Mouse (Mus musculus) liver, adult 2 months (tissue): Measurements from ENCODE around the gene Ces5a. TPM values are rescaled to one million over a fixed set of nuclear protein-coding genes. Genes with fewer than 3 reads are reported as not detected.
A peak's percentile ranks its signal among the peaks of the same experiment; 100 is the strongest.

Experiments used
- DNase-seq: peaks from one replicate; pipeline ENCODE4 v3.0.0-alpha.2; 2011; ENCODE audit warnings: low read depth, low spot score; ENCODE audit errors: extremely low read depth
- H3K27ac ChIP-seq: fragments of 200-500 bp; replicated peaks from 2 replicates; pipeline ENCODE4 v1.5.1; 2012; ENCODE audit warnings: low read depth, mild to moderate bottlenecking, control low read depth, inconsistent platforms, low read length; ENCODE audit not compliant: insufficient read depth
- H3K27me3 ChIP-seq: fragments of 200-500 bp; 2 replicates; pipeline ENCODE4 v1.6.1; 2012; ENCODE audit warnings: mild to moderate bottlenecking, moderate library complexity, low read length, inconsistent platforms; ENCODE audit not compliant: control insufficient read depth, insufficient read depth
- H3K36me3 ChIP-seq: fragments of 200-500 bp; 2 replicates; pipeline ENCODE4 v1.6.1; 2012; ENCODE audit warnings: low read length, inconsistent platforms; ENCODE audit not compliant: control insufficient read depth, insufficient read depth
- H3K4me1 ChIP-seq: fragments of 200-500 bp; 2 replicates; pipeline ENCODE4 v1.6.1; 2011; ENCODE audit warnings: low read length; ENCODE audit not compliant: control insufficient read depth, insufficient read depth
- H3K4me3 ChIP-seq: fragments of 200-500 bp; 2 replicates; pipeline ENCODE4 v1.5.1; 2011; ENCODE audit warnings: low read depth, mild to moderate bottlenecking, control low read depth, low read length, moderate library complexity; ENCODE audit not compliant: insufficient read depth
- H3K79me2 ChIP-seq: fragments of 200-500 bp; 2 replicates; pipeline ENCODE4 v1.6.1; 2012; ENCODE audit warnings: inconsistent platforms, mild to moderate bottlenecking, low read length, moderate library complexity; ENCODE audit not compliant: control insufficient read depth, insufficient read depth
- H3K9ac ChIP-seq: fragments of 200-500 bp; 2 replicates; pipeline ENCODE4 v1.6.1; 2012; ENCODE audit warnings: low read depth, mild to moderate bottlenecking, control low read depth, inconsistent platforms, low read length
- CTCF ChIP-seq: fragments of 200-500 bp; IDR thresholded peaks from 2 replicates; pipeline ENCODE4 v1.5.1; 2011; ENCODE audit warnings: low read depth, low read length, control low read depth
- POLR2A ChIP-seq: fragments of 200-500 bp; IDR thresholded peaks from 2 replicates; pipeline ENCODE4 v1.6.1; 2011; ENCODE audit warnings: low read length, control low read depth; ENCODE audit not compliant: insufficient read depth; ENCODE audit errors: extremely low read depth
- WGBS: fragments of 180-500 bp; shearing (Covaris S2); methylation state at CpG from one replicate; pipeline ENCODE4 v1.1.7; 2018; 5-methylcytosine and 5-hydroxymethylcytosine counted together
- polyA plus RNA-seq: library from polyadenylated mRNA; depleted of rRNA; stranded (reverse); fragments of >200 nt; gene quantifications from 2 replicates; pipeline ENCODE4 v1.2.3, GENCODE M21; 2012
- total RNA-seq: library from RNA; depleted of rRNA; stranded (reverse); fragments of >200 nt; gene quantifications from 2 replicates; pipeline ENCODE4 v1.2.3, GENCODE M21; 2014

Gene Ces5a
- total and polyA plus RNA-seq, 2 experiments = not detected

DNA sequence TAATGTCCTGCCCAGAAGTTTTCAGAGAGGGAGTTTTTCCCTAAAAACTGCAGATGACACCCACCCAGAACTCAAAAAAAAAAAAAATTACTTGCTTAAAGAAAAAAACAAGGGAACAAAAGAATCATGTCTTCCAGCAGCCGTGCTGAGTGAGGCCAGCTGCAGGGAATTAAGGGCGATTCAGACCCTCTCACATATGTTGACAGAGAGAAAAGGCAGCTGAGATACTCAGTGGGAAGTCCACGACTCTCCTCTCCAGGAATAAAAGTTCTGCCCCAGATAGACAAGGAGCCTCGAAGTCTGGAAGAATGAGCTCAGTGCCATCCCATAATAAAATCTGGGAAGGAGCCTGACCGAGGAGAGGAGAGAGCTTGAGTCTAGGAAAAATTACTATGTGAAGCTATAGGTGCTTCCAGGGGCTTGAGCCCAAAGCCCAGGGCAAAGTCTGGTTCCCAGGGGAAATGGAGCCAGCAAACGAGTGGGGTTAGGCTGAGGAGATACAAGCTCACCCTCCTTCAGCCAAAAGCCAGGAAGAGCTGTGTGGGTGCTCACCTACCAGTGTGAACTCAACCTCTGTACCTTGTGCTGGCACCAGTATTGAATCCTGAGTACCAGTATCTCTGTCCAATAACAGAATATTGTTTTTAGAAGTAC, 27.1 kb upstream of the Ces5a start:
- DNase-seq = no peak
- Histone ChIP-seq H3K36me3 (no peaks in the 10 kb centered on the region), H3K4me1 (no peaks in the 10 kb centered on the region), H3K27ac (no peak overlapping the region), H3K9ac (no peak overlapping the region), H3K79me2 (no peaks in the 10 kb centered on the region), H3K4me3 (no peak overlapping the region), H3K27me3 (peaks cover 3% of the 10 kb centered on the region; the same call in 1 of the 2 replicates)
- no peak for TF ChIP-seq POLR2A
- TF ChIP-seq CTCF = no peak
- WGBS = 31% methylated on average over 6 of the region's 6 CpGs

DNA sequence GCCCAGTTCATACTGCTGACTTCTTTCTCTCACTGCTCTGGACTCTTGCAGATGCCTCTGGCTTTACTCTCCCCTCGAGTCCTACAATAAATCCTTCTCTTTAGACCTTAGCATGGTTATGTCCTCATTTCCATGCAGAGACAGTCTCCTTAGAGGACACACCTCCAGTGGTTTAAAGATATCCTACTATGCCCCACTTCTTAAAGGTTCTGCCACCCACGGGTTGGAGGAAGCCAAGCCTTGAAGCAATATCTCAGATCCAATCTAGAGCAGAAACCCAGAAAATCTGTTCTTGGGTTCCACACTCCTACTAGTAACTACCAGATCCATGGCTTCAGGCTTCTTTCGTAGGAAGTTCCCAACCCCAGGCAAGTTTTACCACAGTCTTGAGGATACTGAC, 25.6 kb upstream of the Ces5a start:
- H3K27ac ChIP-seq = no peak overlapping the region
- 64% methylated on average over 3 of the region's 3 CpGs for WGBS
- no peaks in the 10 kb centered on the region for H3K4me1 ChIP-seq
- no peaks in the 10 kb centered on the region for H3K36me3 ChIP-seq
- no peak overlapping the region for H3K9ac ChIP-seq
- H3K4me3 ChIP-seq = no peak overlapping the region
- DNase-seq = no peak
- H3K27me3 ChIP-seq = peaks cover 3% of the 10 kb centered on the region; the same call in 1 of the 2 replicates
- H3K79me2 ChIP-seq = no peaks in the 10 kb centered on the region
- TF ChIP-seq CTCF (no peak), POLR2A (no peak)

DNA sequence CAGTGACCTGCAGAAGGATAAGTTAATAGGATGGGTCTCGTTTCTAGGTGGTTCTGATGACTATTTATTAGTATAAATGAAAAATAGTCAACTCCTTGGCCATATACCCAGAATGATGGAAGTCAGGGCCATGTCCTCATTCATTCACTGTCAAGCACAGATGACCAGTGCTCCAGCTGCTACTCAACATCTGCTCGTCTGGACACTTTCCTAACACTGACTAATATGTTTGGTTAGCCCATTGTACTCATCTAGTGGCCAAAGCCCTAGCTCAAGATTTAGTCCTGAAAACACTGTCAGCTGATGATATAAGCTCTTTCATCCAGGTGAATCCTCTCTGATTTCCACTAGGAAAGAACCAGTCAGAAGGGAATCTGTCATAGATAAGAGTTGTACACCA, 24.1 kb upstream of the Ces5a start:
- Histone ChIP-seq H3K4me3 (no peak overlapping the region), H3K27me3 (peaks cover 3% of the 10 kb centered on the region; the same call in 1 of the 2 replicates), H3K4me1 (no peaks in the 10 kb centered on the region), H3K36me3 (no peaks in the 10 kb centered on the region), H3K9ac (no peak overlapping the region), H3K79me2 (no peaks in the 10 kb centered on the region), H3K27ac (no peak overlapping the region)
- WGBS = 66% methylated on average over 2 of the region's 2 CpGs
- TF ChIP-seq CTCF (no peak), POLR2A (no peak)
- DNase-seq = no peak

DNA sequence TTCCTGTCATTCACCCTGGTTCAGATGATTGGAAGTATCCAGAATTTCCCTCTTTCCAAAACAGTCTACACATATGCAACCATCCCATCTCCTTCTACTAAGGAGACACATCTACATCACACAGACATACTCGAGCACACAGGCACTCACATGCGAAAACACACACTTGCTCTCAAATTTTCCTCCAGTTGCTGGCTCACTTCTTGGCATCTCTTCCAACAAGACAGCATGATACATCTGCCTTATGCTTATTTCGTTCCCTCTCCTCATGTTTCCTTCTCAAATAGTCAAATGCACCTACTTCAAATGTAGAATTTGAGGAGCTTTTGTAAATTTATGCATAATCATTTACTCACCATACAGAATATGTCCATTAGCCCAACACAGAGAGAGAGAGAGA, 33.0 kb downstream of the Ces5a start:
- Histone ChIP-seq H3K79me2 (no peaks in the 10 kb centered on the region), H3K9ac (no peak overlapping the region), H3K27me3 (no peaks in the 10 kb centered on the region), H3K36me3 (no peaks in the 10 kb centered on the region), H3K4me3 (no peak overlapping the region), H3K27ac (no peak overlapping the region), H3K4me1 (no peaks in the 10 kb centered on the region)
- no peak for TF ChIP-seq CTCF
- no peak for TF ChIP-seq POLR2A
- 73% methylated on average over 3 of the region's 3 CpGs for WGBS
- DNase-seq = no peak

DNA sequence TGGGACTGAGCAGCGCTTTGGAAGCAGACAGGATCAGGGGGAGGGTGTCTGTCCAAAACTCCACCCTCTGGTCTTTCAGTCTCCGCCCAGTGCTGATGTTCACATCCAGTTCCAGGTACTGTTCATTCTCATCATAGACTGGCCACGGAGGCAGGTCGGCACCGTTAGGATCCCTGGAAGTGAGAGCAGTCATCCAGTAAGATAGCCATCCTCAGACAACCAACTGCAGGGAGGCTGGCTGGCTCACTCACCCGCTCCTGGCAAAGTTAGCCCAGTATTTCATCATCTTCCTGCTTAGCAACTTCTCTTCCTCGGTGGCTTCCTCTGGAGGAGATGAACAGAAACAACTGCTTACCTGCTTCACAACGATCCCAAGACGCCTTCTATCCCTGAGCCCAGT, 36.2 kb downstream of the Ces5a start:
- WGBS = 35% methylated on average over 9 of the region's 9 CpGs
- Histone ChIP-seq H3K79me2 (no peaks in the 10 kb centered on the region), H3K27ac (no peak overlapping the region), H3K4me3 (no peak overlapping the region), H3K4me1 (no peaks in the 10 kb centered on the region), H3K27me3 (no peaks in the 10 kb centered on the region), H3K9ac (no peak overlapping the region), H3K36me3 (no peaks in the 10 kb centered on the region)
- TF ChIP-seq POLR2A = no peak
- no peak for TF ChIP-seq CTCF
- no peak for DNase-seq

DNA sequence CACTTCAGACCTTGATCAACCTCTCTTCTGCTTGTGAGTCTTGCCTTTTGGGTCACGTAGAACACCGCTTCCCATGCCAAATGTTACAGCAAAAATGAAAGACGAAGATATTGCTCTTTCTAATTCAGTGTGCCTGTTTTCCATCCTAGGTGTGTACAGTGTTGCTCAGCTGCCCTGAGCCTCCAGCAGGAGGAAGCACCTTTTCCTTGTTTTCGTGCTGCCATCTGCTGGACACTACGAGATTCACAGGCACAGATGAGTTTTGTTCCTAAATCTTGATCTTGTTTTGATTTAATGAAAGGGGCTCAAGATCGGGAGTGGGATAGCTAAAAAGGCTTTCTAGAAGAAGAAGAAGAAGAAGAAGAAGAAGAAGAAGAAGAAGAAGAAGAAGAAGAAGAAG, 40.3 kb downstream of the Ces5a start:
- peak; percentile 44 for DNase-seq
- 10% methylated on average over 6 of the region's 6 CpGs for WGBS
- Histone ChIP-seq H3K27ac (no peak overlapping the region), H3K27me3 (no peaks in the 10 kb centered on the region), H3K4me3 (no peak overlapping the region), H3K4me1 (no peaks in the 10 kb centered on the region), H3K79me2 (no peaks in the 10 kb centered on the region), H3K36me3 (no peaks in the 10 kb centered on the region), H3K9ac (no peak overlapping the region)
- TF ChIP-seq CTCF (peak; percentile 86), POLR2A (no peak)
